7 mouse cellular contexts compared by ENCODE assay signal in genomic region chr12:71137686-71138085, GRCm38 (mm10). TPM values are rescaled to one million over a fixed set of nuclear protein-coding genes. Genes with fewer than 3 reads are reported as not detected.
DNase-seq lines count a peak whose midpoint lies in the region; ATAC-seq and TF ChIP-seq lines count a peak whose summit lies in the region.

No protein-coding gene starts in this region.

- no peak overlapping the region for H3K27ac ChIP-seq in lung, postnatal 0 days (ENCODE audit: low read length)
- H3K27ac ChIP-seq in embryonic facial prominence, embryonic 14.5 days (replicated peaks; ENCODE audit: low read depth, low read length), result no peak overlapping the region
- no peak overlapping the region for H3K27ac ChIP-seq in limb, embryonic 11.5 days (replicated peaks; ENCODE audit: low read depth, low read length)
- no peak overlapping the region for H3K27ac ChIP-seq in stomach, embryonic 14.5 days (ENCODE audit: low read length)

- TF ChIP-seq CTCF in lung, postnatal 0 days (IDR thresholded peaks at IDR 0.05), result no peak

- peak overlapping the region; percentile 80 for H3K4me3 ChIP-seq in lung, postnatal 0 days (ENCODE audit: low read depth, low read length)
- peak overlapping the region; percentile 80 for H3K4me3 ChIP-seq in embryonic facial prominence, embryonic 14.5 days (ENCODE audit: low read depth, low read length)
- H3K4me3 ChIP-seq in limb, embryonic 11.5 days (ENCODE audit: low read depth, low read length), result peak overlapping the region; percentile 58
- H3K4me3 ChIP-seq in stomach, embryonic 14.5 days (ENCODE audit: low read depth, low read length), result peak overlapping the region; percentile 85

- ATAC-seq in lung, postnatal 0 days, result no peak
- no peak for ATAC-seq in embryonic facial prominence, embryonic 14.5 days (ENCODE audit: low read depth)
- no peak for ATAC-seq in limb, embryonic 11.5 days (ENCODE audit: insufficient number of reproducible peaks, low FRiP score, low TSS enrichment, low read depth)
- no peak for ATAC-seq in stomach, embryonic 14.5 days (ENCODE audit: insufficient number of reproducible peaks, insufficient read depth, low FRiP score, low read depth)
- ATAC-seq in CD4-positive, CD25-positive, alpha-beta regulatory T cell, adult 4 months, result no peak

- WGBS in lung, postnatal 0 days, result 2% methylated on average over 11 of the region's 11 CpGs
- 4% methylated on average over 11 of the region's 11 CpGs for WGBS in embryonic facial prominence, embryonic 14.5 days
- 6% methylated on average over 11 of the region's 11 CpGs for WGBS in limb, embryonic 11.5 days
- 3% methylated on average over 11 of the region's 11 CpGs for WGBS in stomach, embryonic 14.5 days

- DNase-seq in lung, postnatal 0 days (ENCODE audit: low spot score), result peak; percentile 8
- DNase-seq in lung, postnatal 14 days, result no peak
- DNase-seq in embryonic facial prominence, embryonic 14.5 days (ENCODE audit: low spot score), result no peak
- no peak for DNase-seq in limb, embryonic 11.5 days (ENCODE audit: low spot score)
- DNase-seq in urinary bladder, adult 18-20 months (ENCODE audit: low spot score in 2 of 2), result no peak

- peaks cover 5% of the 10 kb centered on the region; the same call in 1 of the 2 replicates for H3K36me3 ChIP-seq in lung, postnatal 0 days (ENCODE audit: insufficient read depth, low read length)
- H3K36me3 ChIP-seq in embryonic facial prominence, embryonic 14.5 days (ENCODE audit: control insufficient read depth, insufficient read depth, low read length), result peaks cover 40% of the 10 kb centered on the region
- H3K36me3 ChIP-seq in limb, embryonic 11.5 days (ENCODE audit: control insufficient read depth, insufficient read depth, low read length), result peaks cover 12% of the 10 kb centered on the region
- H3K36me3 ChIP-seq in stomach, embryonic 14.5 days (ENCODE audit: control insufficient read depth, insufficient read depth, low read length), result peaks cover 16% of the 10 kb centered on the region

- TF ChIP-seq EP300 in lung, postnatal 0 days (IDR thresholded peaks at IDR 0.05), result no peak

- peak overlapping the region; percentile 97 for H3K4me2 ChIP-seq in lung, postnatal 0 days (replicated peaks; ENCODE audit: low read depth, low read length)
- H3K4me2 ChIP-seq in embryonic facial prominence, embryonic 14.5 days (ENCODE audit: low read depth, low read length), result peak overlapping the region; percentile 89
- peak overlapping the region; percentile 64 for H3K4me2 ChIP-seq in limb, embryonic 11.5 days (ENCODE audit: low read depth, severe bottlenecking)
- peak overlapping the region; percentile 91 for H3K4me2 ChIP-seq in stomach, embryonic 14.5 days (replicated peaks; ENCODE audit: low read depth, low read length)

- no peaks in the 10 kb centered on the region for H3K27me3 ChIP-seq in lung, postnatal 0 days (replicated peaks; ENCODE audit: insufficient read depth, low read length)
- no peaks in the 10 kb centered on the region for H3K27me3 ChIP-seq in embryonic facial prominence, embryonic 14.5 days (replicated peaks; ENCODE audit: control insufficient read depth, insufficient read depth, low read length)
- H3K27me3 ChIP-seq in limb, embryonic 11.5 days (ENCODE audit: control insufficient read depth, insufficient read depth, low read length), result no peaks in the 10 kb centered on the region
- H3K27me3 ChIP-seq in stomach, embryonic 14.5 days (ENCODE audit: control insufficient read depth, insufficient read depth, low read length), result no peaks in the 10 kb centered on the region

- H3K9ac ChIP-seq in lung, postnatal 0 days (replicated peaks; ENCODE audit: low read depth), result peak overlapping the region; percentile 89
- H3K9ac ChIP-seq in embryonic facial prominence, embryonic 14.5 days (ENCODE audit: low read depth, low read length), result peak overlapping the region; percentile 89
- H3K9ac ChIP-seq in limb, embryonic 11.5 days (ENCODE audit: low read length), result peak overlapping the region; percentile 62
- H3K9ac ChIP-seq in stomach, embryonic 14.5 days (replicated peaks; ENCODE audit: low read depth, low read length), result peak overlapping the region; percentile 48

- H3K9me3 ChIP-seq in lung, postnatal 0 days (ENCODE audit: low read length), result no peaks in the 10 kb centered on the region
- no peaks in the 10 kb centered on the region for H3K9me3 ChIP-seq in embryonic facial prominence, embryonic 14.5 days (ENCODE audit: control insufficient read depth, low read length)
- H3K9me3 ChIP-seq in limb, embryonic 11.5 days (ENCODE audit: control insufficient read depth, low read length), result no peaks in the 10 kb centered on the region
- H3K9me3 ChIP-seq in stomach, embryonic 14.5 days (ENCODE audit: control insufficient read depth, low read depth, low read length), result no peaks in the 10 kb centered on the region

- peaks cover 3% of the 10 kb centered on the region; the same call in 1 of the 2 replicates for H3K4me1 ChIP-seq in lung, postnatal 0 days (ENCODE audit: insufficient read depth, low read depth, low read length)
- peaks cover 12% of the 10 kb centered on the region for H3K4me1 ChIP-seq in embryonic facial prominence, embryonic 14.5 days (ENCODE audit: control insufficient read depth, insufficient read depth, low read length)
- H3K4me1 ChIP-seq in limb, embryonic 11.5 days (ENCODE audit: control insufficient read depth, insufficient read depth, low read length), result no peaks in the 10 kb centered on the region
- peaks cover 13% of the 10 kb centered on the region for H3K4me1 ChIP-seq in stomach, embryonic 14.5 days (ENCODE audit: control insufficient read depth, insufficient read depth, low read length)

RNA-seq across cellular contexts. Expression of gene 2700049A03Rik, which starts 1.0 kb away (rescaled TPM):
- 8.1 TPM in 2 replicates for polyA plus RNA-seq in lung, postnatal 0 days (2015; fragmentation: Nextera tagmentation; extraction: Ambion mirVana)
- polyA plus RNA-seq in embryonic facial prominence, embryonic 14.5 days (2014; fragmentation: Nextera tagmentation; extraction: Ambion mirVana), result 11.2 and 13.1 TPM in 2 replicates
- polyA plus RNA-seq in limb, embryonic 11.5 days (2014; fragmentation: Nextera tagmentation; extraction: Ambion mirVana), result 23.5 and 23.6 TPM in 2 replicates
- polyA plus RNA-seq in stomach, embryonic 14.5 days (2014; fragmentation: Nextera tagmentation; extraction: Ambion mirVana), result 15.0 and 17.1 TPM in 2 replicates
- polyA plus RNA-seq in CD4-positive, CD25-positive, alpha-beta regulatory T cell, adult 4 months (2017; shearing (Covaris generic)), result 10 to 100 TPM in 1 of 2 experiments, 1 to 10 TPM in 1; 7.8 to 13.4 TPM

RNA-seq across cellular contexts. Expression of gene Timm9, which starts 1.2 kb away (rescaled TPM):
- 33.3 and 36.2 TPM in 2 replicates for polyA plus RNA-seq in lung, postnatal 0 days (2015; fragmentation: Nextera tagmentation; extraction: Ambion mirVana)
- polyA plus RNA-seq in embryonic facial prominence, embryonic 14.5 days (2014; fragmentation: Nextera tagmentation; extraction: Ambion mirVana), result 72.8 and 81.0 TPM in 2 replicates
- 72.7 and 75.1 TPM in 2 replicates for polyA plus RNA-seq in limb, embryonic 11.5 days (2014; fragmentation: Nextera tagmentation; extraction: Ambion mirVana)
- 77.2 and 82.9 TPM in 2 replicates for polyA plus RNA-seq in stomach, embryonic 14.5 days (2014; fragmentation: Nextera tagmentation; extraction: Ambion mirVana)
- 10 to 100 TPM; 37.7 to 41.5 TPM for polyA plus RNA-seq in CD4-positive, CD25-positive, alpha-beta regulatory T cell, adult 4 months (2017; shearing (Covaris generic))

RNA-seq across cellular contexts. Expression of gene Tomm20l, which starts 26.5 kb away (rescaled TPM):
- 0.86 and 1.0 TPM in 2 replicates for polyA plus RNA-seq in lung, postnatal 0 days (2015; fragmentation: Nextera tagmentation; extraction: Ambion mirVana)
- polyA plus RNA-seq in embryonic facial prominence, embryonic 14.5 days (2014; fragmentation: Nextera tagmentation; extraction: Ambion mirVana), result 1.2 TPM in 1 of 2 replicates, not detected in the other
- polyA plus RNA-seq in limb, embryonic 11.5 days (2014; fragmentation: Nextera tagmentation; extraction: Ambion mirVana), result 0.29 TPM in 1 of 2 replicates, not detected in the other
- polyA plus RNA-seq in stomach, embryonic 14.5 days (2014; fragmentation: Nextera tagmentation; extraction: Ambion mirVana), result not detected in 2 replicates
- not detected for polyA plus RNA-seq in CD4-positive, CD25-positive, alpha-beta regulatory T cell, adult 4 months (2017; shearing (Covaris generic))
